Mouse (Mus musculus) left cerebral cortex, adult 8-10 months (tissue): ENCODE data around the gene Dpp6. TPM values are rescaled to one million over a fixed set of nuclear protein-coding genes. Genes with fewer than 3 reads are reported as not detected.

ENCODE experiments used
- DNase-seq, 2 experiments: peaks; one replicate each; pipeline ENCODE4 v3.0.0; 2022; ENCODE audit warnings: low spot score in 2 of 2
- total RNA-seq, 4 experiments: library from RNA; stranded (reverse); gene quantifications; 2 replicates each; pipeline ENCODE4 v1.2.4; 2022

Gene Dpp6
- total RNA-seq, 4 experiments from 2014 or later, result 164 to 183 (median 169) TPM

- DNase-seq, result peak in 1 of 2 experiments; percentile 36
Measured at GRCm38 (mm10) chr5:27732288-27732868, 915.4 kb downstream of the Dpp6 start.

- DNase-seq, result no peak
Measured at GRCm38 (mm10) chr5:27737168-27737567, 920.2 kb downstream of the Dpp6 start.

GRCm38 (mm10) chr5:27739216-27739615 lies 922.2 kb downstream of the Dpp6 start:
- DNase-seq, result no peak

- DNase-seq, result no peak
Measured at GRCm38 (mm10) chr5:27744944-27745343, 927.9 kb downstream of the Dpp6 start.

GRCm38 (mm10) chr5:27765780-27766179 lies 948.8 kb downstream of the Dpp6 start:
- no peak for DNase-seq

- DNase-seq, result no peak
Measured at GRCm38 (mm10) chr5:27767948-27768347, 950.9 kb downstream of the Dpp6 start.
